Mouse (Mus musculus) midbrain, embryonic 15.5 days (tissue): Measurements from ENCODE around the gene Apobec1. TPM values are rescaled to one million over a fixed set of nuclear protein-coding genes. Genes with fewer than 3 reads are reported as not detected.

Experiments
- ATAC-seq: fragments of 200-750 bp; cut with Nextera tagmentation; replicated peaks from 2 replicates; pipeline ENCODE4 v1.8.0; 2017; ENCODE audit warnings: moderate TSS enrichment
- H3K27ac ChIP-seq: fragments of 300-500 bp; sonication (generic); 2 replicates; pipeline ENCODE4 v1.5.1; 2015; ENCODE audit warnings: mild to moderate bottlenecking, inconsistent platforms
- H3K27me3 ChIP-seq: fragments of 300-500 bp; sonication (generic); replicated peaks from 2 replicates; pipeline ENCODE4 v1.6.1; 2015; ENCODE audit warnings: inconsistent platforms
- H3K36me3 ChIP-seq: fragments of 300-500 bp; sonication (generic); replicated peaks from 2 replicates; pipeline ENCODE4 v1.6.1; 2015; ENCODE audit warnings: inconsistent platforms
- H3K4me1 ChIP-seq: fragments of 300-500 bp; sonication (generic); 2 replicates; pipeline ENCODE4 v1.6.1; 2015; ENCODE audit warnings: inconsistent platforms
- H3K4me2 ChIP-seq: fragments of 300-500 bp; sonication (generic); 2 replicates; pipeline ENCODE4 v1.6.1; 2015; ENCODE audit warnings: inconsistent platforms, mild to moderate bottlenecking, moderate library complexity
- H3K4me3 ChIP-seq: fragments of 300-500 bp; sonication (generic); 2 replicates; pipeline ENCODE4 v1.5.1; 2015; ENCODE audit warnings: mild to moderate bottlenecking, inconsistent platforms
- H3K9ac ChIP-seq: fragments of 300-500 bp; sonication (generic); 2 replicates; pipeline ENCODE4 v1.6.1; 2015; ENCODE audit warnings: mild to moderate bottlenecking, inconsistent platforms
- H3K9me3 ChIP-seq: fragments of 300-500 bp; sonication (generic); 2 replicates; pipeline ENCODE4 v1.6.1; 2016; ENCODE audit warnings: inconsistent platforms
- WGBS: fragments of 180-500 bp; shearing (Covaris S2); methylation state at CpG from one replicate; pipeline ENCODE4 v1.1.7; 2015; ENCODE audit warnings: mixed read lengths; 5-methylcytosine and 5-hydroxymethylcytosine counted together
- polyA plus RNA-seq: library from polyadenylated mRNA; unstranded; fragments of >200 nt; fragmentation: Nextera tagmentation; extraction: Ambion mirVana; gene quantifications from 2 replicates; pipeline ENCODE4 v1.2.1, GENCODE M21; 2015

Apobec1 gene
- polyA plus RNA-seq, 1 experiment from 2014 or later: 1.5 TPM

DNA sequence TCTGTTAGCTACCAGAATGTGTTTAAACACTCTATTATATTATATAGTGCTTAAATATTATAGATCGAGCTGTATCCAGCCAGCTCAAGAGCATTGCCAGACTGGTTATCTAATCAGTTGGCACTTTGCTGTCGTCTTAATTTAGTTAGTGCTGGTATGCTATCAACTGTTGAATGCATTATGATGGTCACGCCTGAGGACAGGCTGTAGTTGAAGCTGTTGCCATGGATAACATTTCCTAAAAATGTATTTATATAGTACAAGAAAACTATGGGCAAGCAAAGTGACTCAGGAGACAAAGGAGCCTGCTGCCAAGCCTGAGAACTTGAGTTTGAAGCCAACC, 30.7 kb downstream of the Apobec1 start:
- H3K9ac ChIP-seq: no peak overlapping the region
- WGBS: 91% methylated on average over 3 of the region's 3 CpGs
- H3K27ac ChIP-seq: no peak overlapping the region
- no peak for ATAC-seq
- no peak overlapping the region for H3K4me3 ChIP-seq
- H3K9me3 ChIP-seq: no peaks in the 10 kb centered on the region
- H3K4me2 ChIP-seq: no peak overlapping the region
- H3K36me3 ChIP-seq: no peaks in the 10 kb centered on the region
- no peaks in the 10 kb centered on the region for H3K27me3 ChIP-seq
- H3K4me1 ChIP-seq: no peaks in the 10 kb centered on the region

DNA sequence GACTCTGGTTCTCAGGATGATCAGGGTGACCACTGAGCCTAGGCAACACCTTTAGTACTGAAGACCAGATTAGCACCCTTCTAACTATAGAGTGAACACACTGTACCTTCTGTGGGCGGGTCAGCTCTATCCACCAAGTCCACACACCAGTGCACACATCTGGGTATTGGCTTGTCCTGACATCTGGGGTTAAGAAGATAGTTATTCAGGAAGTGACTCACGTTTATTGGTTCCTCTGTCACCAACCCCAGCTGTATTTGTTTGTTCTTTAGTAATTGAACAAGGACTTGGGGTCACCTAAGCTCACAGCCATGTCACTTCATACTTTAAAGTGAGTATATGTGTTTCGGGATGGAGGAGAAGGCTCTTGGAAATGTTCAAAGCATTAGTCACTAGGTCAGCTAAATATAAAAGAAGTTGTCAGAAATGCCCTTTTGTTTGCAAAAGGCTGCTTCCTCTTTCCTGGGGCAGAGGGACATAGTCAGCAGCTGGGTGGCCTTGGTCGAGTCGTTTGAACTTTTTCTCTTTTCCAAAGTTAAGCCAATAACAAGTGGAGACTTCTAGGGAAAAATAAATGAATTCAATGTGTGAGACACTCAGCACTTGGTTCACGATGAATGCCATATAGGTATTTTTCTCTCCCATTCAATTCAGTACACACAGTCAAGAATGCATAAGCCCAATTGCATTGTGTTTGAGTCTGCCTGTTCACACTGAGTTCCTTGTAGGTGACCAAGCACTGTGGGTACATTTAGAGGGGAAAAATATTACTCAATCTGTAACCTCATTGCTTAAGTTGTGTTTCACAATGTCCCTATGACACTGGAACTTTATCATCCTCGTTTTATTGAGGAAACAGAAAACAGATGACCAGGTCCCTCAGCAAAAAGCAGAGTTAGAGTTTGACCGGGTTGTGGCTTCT, 31.3 kb downstream of the Apobec1 start:
- Histone ChIP-seq H3K27ac (no peak overlapping the region), H3K4me2 (no peak overlapping the region), H3K36me3 (no peaks in the 10 kb centered on the region), H3K4me1 (no peaks in the 10 kb centered on the region), H3K9ac (no peak overlapping the region), H3K9me3 (no peaks in the 10 kb centered on the region), H3K27me3 (no peaks in the 10 kb centered on the region), H3K4me3 (no peak overlapping the region)
- WGBS: 74% methylated on average over 8 of the region's 8 CpGs
- ATAC-seq: no peak

DNA sequence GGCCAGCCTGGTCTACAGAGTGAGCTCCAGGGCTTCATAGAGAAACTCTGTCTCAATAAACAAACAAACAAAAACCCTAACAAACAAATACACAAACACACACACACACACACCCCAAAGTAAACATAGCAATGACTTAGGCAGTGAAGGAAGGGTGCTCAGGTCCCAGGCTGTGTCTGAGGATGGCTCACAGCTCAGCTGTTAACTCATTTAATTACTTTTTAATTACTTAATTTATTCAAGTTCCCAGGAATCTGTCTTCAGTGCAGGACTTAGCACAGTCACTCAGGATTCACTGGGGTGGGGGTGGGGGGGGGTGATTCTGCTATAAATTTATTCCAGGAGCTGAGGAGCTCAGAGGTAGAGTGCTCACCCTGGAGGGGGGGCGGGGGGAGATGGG, 32.5 kb downstream of the Apobec1 start:
- H3K9ac ChIP-seq: no peak overlapping the region
- ATAC-seq: no peak
- H3K27ac ChIP-seq: no peak overlapping the region
- H3K9me3 ChIP-seq: no peaks in the 10 kb centered on the region
- 79% methylated on average over 1 of the region's 1 CpGs for WGBS
- H3K4me3 ChIP-seq: no peak overlapping the region
- H3K4me2 ChIP-seq: no peak overlapping the region
- H3K27me3 ChIP-seq: no peaks in the 10 kb centered on the region
- H3K36me3 ChIP-seq: no peaks in the 10 kb centered on the region
- H3K4me1 ChIP-seq: no peaks in the 10 kb centered on the region

DNA sequence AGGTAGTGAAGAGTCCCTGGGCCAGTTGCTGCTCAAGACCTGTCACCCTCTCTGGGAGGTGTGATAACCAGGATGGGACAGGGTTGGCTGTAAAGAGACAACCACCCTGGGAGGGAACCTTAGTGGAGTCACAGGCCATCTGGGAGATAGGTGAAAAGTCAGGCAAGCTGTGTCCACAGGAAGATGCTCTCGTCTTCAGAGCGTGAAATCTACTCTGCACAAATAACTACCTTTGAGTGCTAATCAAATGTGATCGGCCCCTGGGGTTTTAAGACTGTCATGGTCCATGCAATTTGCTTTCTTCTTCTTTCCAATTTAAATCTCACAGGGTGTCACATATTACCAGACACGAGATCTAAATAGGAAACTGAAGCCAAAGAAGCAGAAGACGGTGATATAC, 33.1 kb downstream of the Apobec1 start:
- no peak overlapping the region for H3K27ac ChIP-seq
- no peak overlapping the region for H3K4me2 ChIP-seq
- no peaks in the 10 kb centered on the region for H3K9me3 ChIP-seq
- 47% methylated on average over 5 of the region's 5 CpGs for WGBS
- H3K4me3 ChIP-seq: no peak overlapping the region
- H3K27me3 ChIP-seq: no peaks in the 10 kb centered on the region
- ATAC-seq: no peak
- H3K36me3 ChIP-seq: no peaks in the 10 kb centered on the region
- H3K9ac ChIP-seq: no peak overlapping the region
- H3K4me1 ChIP-seq: no peaks in the 10 kb centered on the region

DNA sequence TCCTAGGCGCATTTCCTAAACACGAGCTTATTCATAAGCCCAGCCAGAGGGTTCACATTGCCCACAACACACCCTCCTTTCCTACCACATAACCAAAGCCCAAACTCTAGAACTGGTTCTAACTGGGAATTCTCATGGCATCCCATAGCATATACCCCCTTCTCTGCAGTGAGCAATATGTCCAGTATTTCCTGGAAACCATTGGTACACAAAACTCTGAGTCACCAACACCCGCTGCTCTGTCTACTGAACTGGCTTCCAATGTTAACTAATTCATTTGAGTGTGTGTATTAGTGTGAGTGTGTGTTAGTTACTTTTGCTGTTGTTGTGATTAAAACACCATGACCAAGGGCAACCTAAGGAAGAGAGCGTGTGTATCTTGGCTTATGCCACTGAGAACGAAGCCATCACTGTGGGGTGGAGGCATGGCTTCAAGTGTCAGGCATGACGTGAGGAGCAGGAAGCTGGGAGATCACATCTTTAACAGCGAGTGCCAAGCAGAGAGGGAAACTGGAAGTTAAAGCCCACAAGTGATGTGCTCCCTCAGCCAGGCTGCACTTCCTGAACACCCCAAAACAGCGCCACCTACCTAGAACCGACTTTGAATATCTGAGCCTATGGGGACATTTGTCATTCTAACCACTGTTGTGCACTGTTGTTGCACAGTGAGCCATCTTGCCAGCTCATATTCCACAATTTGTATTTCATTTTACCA, 37.0 kb downstream of the Apobec1 start:
- no peaks in the 10 kb centered on the region for H3K36me3 ChIP-seq
- no peaks in the 10 kb centered on the region for H3K9me3 ChIP-seq
- WGBS: 93% methylated on average over 9 of the region's 9 CpGs
- H3K4me2 ChIP-seq: no peak overlapping the region
- no peak overlapping the region for H3K4me3 ChIP-seq
- H3K4me1 ChIP-seq: peaks cover 14% of the 10 kb centered on the region
- peaks cover 4% of the 10 kb centered on the region; the same call in 1 of the 2 replicates for H3K27me3 ChIP-seq
- H3K27ac ChIP-seq: no peak overlapping the region
- no peak for ATAC-seq
- H3K9ac ChIP-seq: no peak overlapping the region

DNA sequence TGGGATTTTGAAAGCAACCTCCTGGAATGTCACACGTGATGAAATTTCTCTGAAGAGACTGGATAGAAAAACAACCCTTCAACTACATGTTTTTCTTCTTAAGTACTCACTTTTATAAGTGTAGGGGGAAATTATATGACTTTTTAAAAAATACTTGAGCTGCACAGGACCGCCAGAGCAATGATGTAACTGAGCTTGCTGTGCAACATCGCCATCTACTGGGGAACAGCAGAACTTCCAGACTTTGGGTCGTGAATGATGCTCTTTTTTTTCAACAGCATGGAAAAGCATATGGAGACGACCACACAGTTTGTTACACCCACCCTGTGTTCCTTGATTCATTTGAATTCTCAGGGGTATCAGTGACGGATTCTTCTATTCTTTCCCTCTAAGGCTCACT, 39.8 kb downstream of the Apobec1 start:
- H3K9ac ChIP-seq: no peak overlapping the region
- 0% methylated on average over 6 of the region's 6 CpGs for WGBS
- no peaks in the 10 kb centered on the region for H3K9me3 ChIP-seq
- peak; percentile 57 for ATAC-seq
- no peaks in the 10 kb centered on the region for H3K36me3 ChIP-seq
- no peak overlapping the region for H3K27ac ChIP-seq
- peaks cover 4% of the 10 kb centered on the region; the same call in 1 of the 2 replicates for H3K27me3 ChIP-seq
- H3K4me1 ChIP-seq: peaks cover 14% of the 10 kb centered on the region
- peak overlapping the region; percentile 42 for H3K4me2 ChIP-seq
- H3K4me3 ChIP-seq: peak overlapping the region; percentile 15; the same call in 1 of the 2 replicates

DNA sequence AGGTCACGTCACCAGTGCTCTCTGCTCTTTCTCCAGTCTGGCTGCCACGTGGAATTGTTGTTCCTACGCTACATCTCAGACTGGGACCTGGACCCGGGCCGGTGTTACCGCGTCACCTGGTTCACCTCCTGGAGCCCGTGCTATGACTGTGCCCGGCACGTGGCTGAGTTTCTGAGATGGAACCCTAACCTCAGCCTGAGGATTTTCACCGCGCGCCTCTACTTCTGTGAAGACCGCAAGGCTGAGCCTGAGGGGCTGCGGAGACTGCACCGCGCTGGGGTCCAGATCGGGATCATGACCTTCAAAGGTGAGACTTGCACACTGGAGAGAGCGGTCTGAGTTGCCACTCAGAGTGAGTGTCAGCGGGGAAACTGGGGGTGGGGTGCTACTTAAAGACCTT, 41.2 kb downstream of the Apobec1 start:
- peak; percentile 40 for ATAC-seq
- 0 out of 2 replicates have a peak overlapping the region, but pooled peaks have one; percentile 40 for H3K4me2 ChIP-seq
- H3K9me3 ChIP-seq: no peaks in the 10 kb centered on the region
- peaks cover 4% of the 10 kb centered on the region; the same call in 1 of the 2 replicates for H3K27me3 ChIP-seq
- WGBS: 82% methylated on average over 20 of the region's 20 CpGs
- H3K4me3 ChIP-seq: 0 out of 2 replicates have a peak overlapping the region, but pooled peaks have one; percentile 10
- H3K27ac ChIP-seq: no peak overlapping the region
- no peak overlapping the region for H3K9ac ChIP-seq
- H3K36me3 ChIP-seq: no peaks in the 10 kb centered on the region
- H3K4me1 ChIP-seq: peaks cover 21% of the 10 kb centered on the region

DNA sequence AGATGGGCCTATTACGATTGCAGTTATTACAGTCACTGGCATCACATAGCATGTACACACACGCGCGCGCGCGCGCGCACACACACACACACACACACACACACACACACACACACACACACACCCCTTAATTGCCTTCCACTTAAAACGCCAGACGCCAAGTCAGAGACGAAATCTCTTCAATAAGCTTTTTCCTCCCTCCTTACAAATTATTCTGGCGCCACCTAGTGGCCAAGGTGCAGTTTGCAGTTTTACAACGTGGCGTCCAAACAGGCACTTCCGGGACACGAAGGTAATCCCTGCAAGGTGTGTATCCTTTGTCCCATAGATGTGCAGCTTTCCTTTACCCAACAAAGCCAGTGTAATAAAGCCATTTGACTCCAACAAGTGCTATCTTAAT, 41.8 kb downstream of the Apobec1 start:
- Histone ChIP-seq H3K27me3 (peaks cover 4% of the 10 kb centered on the region; the same call in 1 of the 2 replicates), H3K9me3 (no peaks in the 10 kb centered on the region), H3K4me3 (peak overlapping the region; percentile 10; the same call in 1 of the 2 replicates), H3K4me2 (peak overlapping the region; percentile 40), H3K27ac (no peak overlapping the region), H3K9ac (no peak overlapping the region), H3K36me3 (no peaks in the 10 kb centered on the region), H3K4me1 (peaks cover 21% of the 10 kb centered on the region)
- WGBS: 15% methylated on average over 17 of the region's 17 CpGs
- peak; percentile 44 for ATAC-seq

DNA sequence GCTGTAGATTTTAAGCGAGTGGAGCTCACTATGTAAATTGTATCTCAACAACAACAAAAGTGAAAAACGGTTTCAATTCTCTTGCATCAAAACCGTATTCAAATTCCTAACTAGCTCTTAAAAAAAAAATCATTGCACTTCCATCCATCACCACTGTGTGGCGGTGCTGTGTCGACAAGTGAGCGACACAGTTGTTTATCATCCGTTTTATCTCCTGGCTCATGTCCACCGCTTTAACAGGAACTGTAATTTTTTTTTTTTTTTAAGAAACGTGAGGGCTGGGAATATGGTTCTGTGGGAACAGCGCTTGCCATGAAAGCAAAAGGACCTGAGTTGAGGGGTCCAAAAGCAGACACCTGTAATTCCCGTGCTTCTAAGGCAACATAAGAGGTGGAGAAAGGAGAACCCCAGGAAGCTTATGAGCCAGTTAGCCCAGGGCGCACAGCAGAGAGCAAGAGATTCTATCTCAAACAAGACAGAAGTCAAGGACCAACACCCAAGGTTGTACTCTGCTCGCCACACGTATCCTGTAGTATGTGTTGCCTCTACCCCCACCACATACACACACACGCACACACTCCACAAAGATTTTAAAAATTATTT, 45.2 kb downstream of the Apobec1 start:
- peaks cover 4% of the 10 kb centered on the region; the same call in 1 of the 2 replicates for H3K27me3 ChIP-seq
- peak overlapping the region; percentile 49 for H3K4me2 ChIP-seq
- H3K9me3 ChIP-seq: no peaks in the 10 kb centered on the region
- peak; percentile 27 for ATAC-seq
- 26% methylated on average over 15 of the region's 15 CpGs for WGBS
- no peaks in the 10 kb centered on the region for H3K36me3 ChIP-seq
- H3K4me3 ChIP-seq: peak overlapping the region; percentile 30
- H3K27ac ChIP-seq: no peak overlapping the region
- no peak overlapping the region for H3K9ac ChIP-seq
- peaks cover 12% of the 10 kb centered on the region for H3K4me1 ChIP-seq

DNA sequence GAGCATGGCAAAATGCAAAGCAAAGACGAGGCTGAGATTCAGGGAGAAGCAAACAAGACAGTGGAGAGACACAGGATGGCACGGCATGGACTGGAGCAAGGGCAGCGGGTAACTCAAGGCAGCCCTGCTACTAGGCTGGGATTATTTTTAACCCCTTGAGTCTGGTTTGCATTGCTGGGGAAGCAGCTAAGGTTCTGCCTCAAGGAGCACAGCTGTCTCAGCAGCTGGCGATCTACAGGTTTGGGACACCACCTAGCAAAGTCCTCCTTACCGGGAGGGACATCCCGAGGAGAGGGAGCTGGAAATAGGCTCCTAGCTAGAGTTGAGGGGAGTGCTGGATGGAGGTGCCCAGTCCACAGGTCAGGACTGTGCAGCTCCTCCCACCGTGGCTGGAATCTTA, 47.0 kb downstream of the Apobec1 start:
- Histone ChIP-seq H3K9ac (no peak overlapping the region), H3K4me3 (no peak overlapping the region), H3K27ac (no peak overlapping the region), H3K4me2 (no peak overlapping the region), H3K9me3 (no peaks in the 10 kb centered on the region), H3K4me1 (peaks cover 7% of the 10 kb centered on the region), H3K36me3 (no peaks in the 10 kb centered on the region), H3K27me3 (no peaks in the 10 kb centered on the region)
- ATAC-seq: no peak
- WGBS: 43% methylated on average over 7 of the region's 7 CpGs

DNA sequence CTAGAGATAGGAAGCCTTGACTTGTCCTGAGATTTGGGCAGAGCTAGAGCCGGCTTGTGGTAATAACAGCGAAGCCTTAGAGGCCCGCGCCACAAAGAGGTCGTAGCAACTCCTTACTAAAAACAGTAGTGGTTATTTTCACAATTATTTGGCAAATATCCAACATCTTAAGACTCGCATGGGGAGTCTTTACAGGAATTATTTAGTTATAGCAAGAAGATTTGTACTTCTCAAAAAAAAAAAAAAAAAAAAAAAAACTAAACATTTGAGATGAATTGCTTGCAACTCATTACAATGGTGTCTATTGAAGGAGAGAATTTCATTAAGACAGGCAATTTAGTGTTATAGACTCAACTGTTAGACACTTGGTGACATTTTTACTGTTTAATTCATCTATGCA, 48.1 kb downstream of the Apobec1 start:
- no peak overlapping the region for H3K27ac ChIP-seq
- ATAC-seq: no peak
- H3K9ac ChIP-seq: no peak overlapping the region
- no peaks in the 10 kb centered on the region for H3K27me3 ChIP-seq
- 86% methylated on average over 6 of the region's 6 CpGs for WGBS
- no peaks in the 10 kb centered on the region for H3K9me3 ChIP-seq
- no peak overlapping the region for H3K4me3 ChIP-seq
- no peaks in the 10 kb centered on the region for H3K36me3 ChIP-seq
- peaks cover 7% of the 10 kb centered on the region for H3K4me1 ChIP-seq
- H3K4me2 ChIP-seq: no peak overlapping the region

DNA sequence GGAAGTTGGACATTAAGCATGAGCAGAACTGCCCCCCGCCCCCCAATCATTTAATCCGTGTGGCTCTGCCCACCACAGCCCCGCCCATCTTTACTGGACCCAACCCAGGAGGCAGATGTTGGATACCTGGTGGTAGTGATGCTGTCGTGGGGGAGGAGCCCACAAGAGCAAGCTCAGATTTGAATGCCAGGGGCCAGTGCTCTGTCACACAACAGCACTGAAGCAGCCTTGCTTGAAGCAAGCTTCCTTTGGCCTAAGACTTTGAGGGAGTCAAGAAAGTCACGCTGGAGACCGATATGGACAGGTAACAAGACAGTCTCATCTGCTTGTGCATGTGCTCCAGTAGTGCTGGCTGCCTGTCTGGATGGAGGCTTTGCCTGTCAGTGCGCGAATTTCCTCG, 48.6 kb downstream of the Apobec1 start, which contains the start of gene Aicda:
Aicda (plus strand) TSS at position 196 of the 400 bp plus-strand sequence.
- Histone ChIP-seq H3K9ac (no peak within 1 kb of the TSS), H3K4me1 (peaks cover 7% of the 10 kb centered on the region), H3K4me2 (no peak within 1 kb of the TSS), H3K9me3 (no peaks in the 10 kb centered on the region), H3K4me3 (no peak within 1 kb of the TSS), H3K27ac (no peak within 1 kb of the TSS), H3K27me3 (no peaks in the 10 kb centered on the region), H3K36me3 (no peaks in the 10 kb centered on the region)
- ATAC-seq: no peak
- WGBS: 60% methylated on average over 9 of the region's 9 CpGs
